Mouse (Mus musculus) ES-E14 (cell line): ENCODE data around the gene Cdk7.

Experiments
- CHD2 ChIP-seq: IDR thresholded peaks from 2 replicates; pipeline ENCODE4 v1.6.1; 2014; ENCODE audit warnings: mild to moderate bottlenecking, low read depth, low read length, inconsistent platforms
- HCFC1 ChIP-seq: IDR thresholded peaks from 2 replicates; pipeline ENCODE4 v1.6.1; 2012; ENCODE audit warnings: low read length, inconsistent platforms, borderline replicate concordance; ENCODE audit not compliant: insufficient read depth

DNA sequence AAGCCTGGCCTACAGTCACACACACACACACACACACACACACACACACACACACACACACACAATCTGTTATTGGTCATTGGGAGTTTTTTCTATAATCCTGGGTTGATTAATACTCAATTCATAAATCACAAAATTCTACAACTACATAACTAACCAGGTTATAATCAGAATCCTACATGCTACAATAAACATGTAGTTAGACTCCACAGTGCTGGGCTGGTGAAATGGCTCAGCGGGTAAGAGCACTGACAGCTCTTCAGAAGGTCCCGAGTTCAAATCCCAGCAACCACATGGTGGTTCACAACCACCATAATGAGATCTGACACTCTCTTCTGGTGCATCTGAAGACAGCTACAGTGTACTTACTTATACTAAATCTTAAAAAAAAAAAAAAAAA, 2.0 kb upstream of the Cdk7 start:
- TF ChIP-seq HCFC1 (no peak), CHD2 (no peak)
